Mouse (Mus musculus) myocyte (in vitro differentiated cells): ENCODE measurements around the gene Sema3a. TPM values are rescaled to one million over a fixed set of nuclear protein-coding genes. Genes with fewer than 3 reads are reported as not detected.

Source experiments
- H3K27me3 ChIP-seq: one replicate; pipeline ENCODE4 v1.6.1; 2011; ENCODE audit not compliant: control insufficient read depth, insufficient read depth, insufficient read length
- H3K36me3 ChIP-seq: one replicate; pipeline ENCODE4 v1.6.1; 2011; ENCODE audit not compliant: control insufficient read depth, insufficient read depth
- H3K4me2 ChIP-seq: one replicate; pipeline ENCODE4 v1.6.1; 2011; ENCODE audit warnings: low read depth, control low read depth
- H3K4me3 ChIP-seq: one replicate; pipeline ENCODE4 v1.5.1; 2011; ENCODE audit warnings: mild to moderate bottlenecking, control low read depth, moderate library complexity
- H3K79me2 ChIP-seq: one replicate; pipeline ENCODE4 v1.6.1; 2011; ENCODE audit not compliant: control insufficient read depth, insufficient read depth
- H3ac ChIP-seq: one replicate; pipeline ENCODE4 v1.6.1; 2011; ENCODE audit not compliant: control insufficient read depth, insufficient read length
- CEBPB ChIP-seq: IDR thresholded peaks from 2 replicates; pipeline ENCODE4 v1.6.1; 2011; ENCODE audit warnings: mild to moderate bottlenecking, moderate library complexity; ENCODE audit not compliant: poor library complexity, insufficient read depth, severe bottlenecking
- E2F4 ChIP-seq: IDR thresholded peaks from one replicate; pipeline ENCODE4 v1.6.1; 2011; ENCODE audit warnings: mild to moderate bottlenecking, control low read depth, moderate library complexity; ENCODE audit not compliant: insufficient read depth
- MAX ChIP-seq: IDR thresholded peaks from one replicate; pipeline ENCODE4 v1.6.1; 2011; ENCODE audit warnings: low read depth, mild to moderate bottlenecking, control low read depth
- MYOD1 ChIP-seq, 3 experiments: IDR thresholded peaks; one replicate each; pipeline ENCODE4 v1.6.1; 2011; ENCODE audit warnings: control low read depth in 2 of 3, low read depth in 2 of 3, mild to moderate bottlenecking in 2 of 3, moderate library complexity in 1 of 3; ENCODE audit not compliant: insufficient read length in 2 of 3, control insufficient read depth in 1 of 3
- MYOG ChIP-seq, 3 experiments: IDR thresholded peaks; one replicate each; pipeline ENCODE4 v1.6.1; 2011; ENCODE audit warnings: control low read depth in 2 of 3, low read depth in 2 of 3, mild to moderate bottlenecking in 2 of 3; ENCODE audit not compliant: insufficient read length in 2 of 3, control insufficient read depth in 1 of 3, insufficient read depth in 1 of 3
- POLR2A ChIP-seq: IDR thresholded peaks from one replicate; pipeline ENCODE4 v1.6.1; 2011; ENCODE audit warnings: low read depth, mild to moderate bottlenecking, control low read depth, moderate library complexity; ENCODE audit not compliant: insufficient read length
- POLR2AphosphoS2 ChIP-seq: IDR thresholded peaks from one replicate; pipeline ENCODE4 v1.6.1; 2011; ENCODE audit warnings: low read depth, control low read depth; ENCODE audit not compliant: insufficient read length
- REST ChIP-seq: IDR thresholded peaks from one replicate; pipeline ENCODE4 v1.6.1; 2011; ENCODE audit warnings: mild to moderate bottlenecking, control low read depth, moderate library complexity; ENCODE audit not compliant: insufficient read depth, insufficient read length
- SRF ChIP-seq: IDR thresholded peaks from one replicate; pipeline ENCODE4 v1.6.1; 2011; ENCODE audit warnings: low read depth; ENCODE audit not compliant: control insufficient read depth, insufficient read length
- TCF12 ChIP-seq: IDR thresholded peaks from one replicate; pipeline ENCODE4 v1.6.1; 2011; ENCODE audit warnings: mild to moderate bottlenecking, control low read depth; ENCODE audit not compliant: poor library complexity, insufficient read depth, severe bottlenecking
- TCF3 ChIP-seq: IDR thresholded peaks from one replicate; pipeline ENCODE4 v1.6.1; 2011; ENCODE audit warnings: low read depth, control low read depth; ENCODE audit not compliant: insufficient read length
- USF1 ChIP-seq: IDR thresholded peaks from one replicate; pipeline ENCODE4 v1.6.1; 2011; ENCODE audit warnings: low read depth, mild to moderate bottlenecking, control low read depth, moderate library complexity
- polyA plus RNA-seq: library from polyadenylated mRNA; unstranded; fragments of >200 nt; fragmentation: generic; extraction: Trizol; gene quantifications from one replicate; pipeline ENCODE4 v1.2.1, GENCODE M21; 2012; ENCODE audit warnings: missing spikeins

Gene Sema3a
- polyA plus RNA-seq, result 7.2 TPM

DNA sequence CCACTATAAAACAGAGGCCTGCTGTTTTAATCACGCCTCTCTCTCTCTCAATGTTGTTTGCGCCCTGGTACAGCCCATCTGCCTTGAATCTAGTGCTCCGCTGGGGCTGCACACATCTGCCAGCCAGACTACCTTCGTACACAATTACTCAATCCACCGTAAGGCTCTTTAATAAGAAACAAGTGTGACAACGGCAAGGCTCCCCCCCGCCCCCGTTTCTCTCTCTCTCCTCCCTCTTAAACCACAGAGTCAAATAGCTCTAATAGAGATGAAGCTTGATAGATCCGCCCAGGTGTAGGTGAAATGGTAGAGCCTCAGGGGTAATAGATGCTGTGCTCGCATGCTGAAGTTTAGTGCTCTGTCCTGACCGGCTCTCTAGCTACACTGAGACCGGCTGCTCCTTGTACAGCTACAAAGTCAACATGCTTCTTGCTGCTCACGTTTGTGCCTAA, at the start of gene Sema3a:
Sema3a (plus strand) TSS at position 174 of the 452 bp plus-strand sequence.
- Histone ChIP-seq H3K4me3 (no peak within 1 kb of the TSS), H3ac (no peak within 1 kb of the TSS), H3K36me3 (no peaks in the 10 kb centered on the region), H3K79me2 (no peaks in the 10 kb centered on the region), H3K27me3 (no peaks in the 10 kb centered on the region), H3K4me2 (no peak within 1 kb of the TSS)
- TF ChIP-seq MAX (no peak), MYOG (IDR thresholded peaks at IDR 0.05; ENCODE audit: control insufficient read depth in 1 of 3, insufficient read depth in 1 of 3, insufficient read length in 2 of 3, low read depth in 2 of 3) (no peak), E2F4 (no peak), POLR2A (no peak), MYOD1 (IDR thresholded peaks at IDR 0.05; ENCODE audit: control insufficient read depth in 1 of 3, insufficient read length in 2 of 3, low read depth in 2 of 3) (no peak), CEBPB (no peak), TCF3 (no peak), TCF12 (no peak), POLR2AphosphoS2 (no peak), SRF (no peak), REST (no peak), USF1 (no peak)

DNA sequence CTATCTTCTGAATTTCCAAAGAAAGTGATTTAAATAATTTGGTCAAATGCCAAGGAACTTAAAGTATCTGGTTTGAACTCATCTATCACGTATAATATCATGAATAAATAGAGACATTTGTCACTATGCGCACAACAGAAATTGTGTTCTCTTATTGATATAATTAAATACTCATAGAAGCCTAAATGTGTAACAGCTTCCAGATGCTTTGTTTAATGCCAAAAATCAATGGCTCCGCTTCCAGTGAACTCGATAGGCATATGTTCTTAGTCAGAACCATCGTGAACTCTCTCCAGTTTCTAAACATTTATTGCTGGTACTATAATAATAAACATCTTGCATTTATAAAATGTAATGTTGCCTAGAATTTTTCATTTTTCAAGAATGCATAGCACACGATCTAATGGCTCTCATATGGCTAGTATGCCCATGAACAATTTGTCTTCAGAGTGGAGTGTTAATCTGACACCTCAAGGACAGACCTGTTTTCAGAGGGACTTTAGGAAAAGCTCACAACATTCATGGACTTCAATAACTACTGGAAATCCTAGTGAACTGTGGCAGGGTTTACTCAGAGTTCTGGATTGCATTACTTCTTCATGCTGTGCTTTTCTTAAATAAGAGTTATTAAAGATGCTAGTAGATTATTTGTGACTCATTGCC, 40.3 kb upstream of the Sema3a start:
- Histone ChIP-seq H3K27me3 (no peaks in the 10 kb centered on the region), H3K79me2 (no peaks in the 10 kb centered on the region), H3K4me3 (no peak overlapping the region), H3K4me2 (no peak overlapping the region), H3K36me3 (no peaks in the 10 kb centered on the region), H3ac (no peak overlapping the region)
- no peak for TF ChIP-seq MYOG (IDR thresholded peaks at IDR 0.05; ENCODE audit: control insufficient read depth in 1 of 3, insufficient read depth in 1 of 3, insufficient read length in 2 of 3, low read depth in 2 of 3)
- TF ChIP-seq SRF, result no peak
- no peak for TF ChIP-seq CEBPB
- no peak for TF ChIP-seq POLR2AphosphoS2
- no peak for TF ChIP-seq TCF12
- TF ChIP-seq E2F4, result no peak
- no peak for TF ChIP-seq MAX
- no peak for TF ChIP-seq USF1
- TF ChIP-seq TCF3, result no peak

- no peaks in the 10 kb centered on the region for H3K36me3 ChIP-seq
- H3ac ChIP-seq, result no peak overlapping the region
- TF ChIP-seq SRF, result no peak
- TF ChIP-seq E2F4, result no peak
- no peak for TF ChIP-seq POLR2AphosphoS2
- TF ChIP-seq CEBPB, result peak; percentile 96
- TF ChIP-seq MYOG (IDR thresholded peaks at IDR 0.05; ENCODE audit: control insufficient read depth in 1 of 3, insufficient read depth in 1 of 3, insufficient read length in 2 of 3, low read depth in 2 of 3), result no peak
- TF ChIP-seq POLR2A, result no peak
- TF ChIP-seq TCF3, result no peak
- no peak for TF ChIP-seq MYOD1 (IDR thresholded peaks at IDR 0.05; ENCODE audit: control insufficient read depth in 1 of 3, insufficient read length in 2 of 3, low read depth in 2 of 3)
- H3K79me2 ChIP-seq, result no peaks in the 10 kb centered on the region
- H3K4me3 ChIP-seq, result no peak overlapping the region
- H3K4me2 ChIP-seq, result no peak overlapping the region
- no peaks in the 10 kb centered on the region for H3K27me3 ChIP-seq
Measured at GRCm38 (mm10) chr5:13090431-13090830, 34.8 kb upstream of the Sema3a start.

- H3K36me3 ChIP-seq, result no peaks in the 10 kb centered on the region
- H3K4me3 ChIP-seq, result no peak overlapping the region
- no peaks in the 10 kb centered on the region for H3K79me2 ChIP-seq
- no peak overlapping the region for H3K4me2 ChIP-seq
- H3K27me3 ChIP-seq, result no peaks in the 10 kb centered on the region
- no peak overlapping the region for H3ac ChIP-seq
- TF ChIP-seq CEBPB, result no peak
- TF ChIP-seq POLR2A, result no peak
Measured at GRCm38 (mm10) chr5:13109522-13109921, 15.7 kb upstream of the Sema3a start.

DNA sequence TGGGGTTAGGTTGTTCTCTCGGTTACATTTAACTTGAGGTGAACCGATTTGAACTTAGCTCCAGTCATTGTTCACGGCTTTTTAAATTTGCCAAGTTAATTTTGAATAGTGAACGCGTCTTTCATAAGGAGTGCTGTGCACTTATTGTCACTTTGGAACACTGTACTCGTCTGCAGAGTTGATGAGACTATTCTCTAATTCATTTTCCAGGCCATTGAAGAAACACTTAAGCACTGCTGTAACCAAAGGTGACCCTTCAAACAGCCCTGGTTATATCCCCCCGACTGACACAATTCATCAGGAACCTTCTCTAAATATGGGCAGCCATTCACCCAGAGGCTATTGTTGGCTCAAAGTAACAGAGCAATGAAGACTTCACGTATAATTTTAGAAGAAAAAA, 8.0 kb upstream of the Sema3a start:
- Histone ChIP-seq H3ac (no peak overlapping the region), H3K4me3 (no peak overlapping the region), H3K4me2 (no peak overlapping the region), H3K36me3 (no peaks in the 10 kb centered on the region), H3K27me3 (no peaks in the 10 kb centered on the region), H3K79me2 (no peaks in the 10 kb centered on the region)
- TF ChIP-seq MYOG (IDR thresholded peaks at IDR 0.05; ENCODE audit: control insufficient read depth in 1 of 3, insufficient read depth in 1 of 3, insufficient read length in 2 of 3, low read depth in 2 of 3), result no peak
- TF ChIP-seq TCF12, result no peak
- TF ChIP-seq REST, result no peak
- no peak for TF ChIP-seq E2F4
- no peak for TF ChIP-seq POLR2AphosphoS2
- TF ChIP-seq MYOD1 (IDR thresholded peaks at IDR 0.05; ENCODE audit: control insufficient read depth in 1 of 3, insufficient read length in 2 of 3, low read depth in 2 of 3), result no peak
- TF ChIP-seq TCF3, result no peak
- no peak for TF ChIP-seq MAX
- no peak for TF ChIP-seq USF1
